Mouse (Mus musculus): ENCODE measurements around the gene Mthfs. TPM values are rescaled to one million over a fixed set of nuclear protein-coding genes. Genes with fewer than 3 reads are reported as not detected.

Gene Mthfs
- total and polyA plus RNA-seq, 2 experiments from 2014 or later = 8.3 to 16.9 TPM

DNA sequence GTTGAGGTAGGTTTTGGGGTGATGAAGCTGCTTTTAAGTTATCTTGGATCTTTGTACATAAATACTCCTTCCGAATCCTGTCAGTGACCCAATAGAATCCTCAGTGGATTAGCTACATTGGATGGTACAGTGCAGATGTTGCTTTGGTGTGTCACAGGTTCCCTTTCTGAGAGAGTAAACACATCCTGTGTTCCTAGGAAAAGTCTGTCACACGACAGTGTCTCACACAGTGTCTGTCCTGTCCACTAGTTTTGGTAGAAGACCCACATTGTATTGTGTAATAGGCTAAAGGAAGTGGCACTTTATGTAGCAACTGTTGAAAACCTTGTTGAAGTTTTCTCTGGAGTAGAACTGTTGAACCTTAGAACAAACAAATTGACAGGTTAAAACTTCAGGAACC lies 42.9 kb downstream of the Mthfs start:
- H3K9me3 ChIP-seq (ENCODE audit: low read length) = no peaks in the 10 kb centered on the region
- H3K4me1 ChIP-seq (ENCODE audit: insufficient read depth, low read length) = no peaks in the 10 kb centered on the region
- no peaks in the 10 kb centered on the region for H3K36me3 ChIP-seq (ENCODE audit: insufficient read depth, low read length)
- no peak overlapping the region for H3K27ac ChIP-seq (ENCODE audit: low read depth, low read length)
- no peak overlapping the region for H3K9ac ChIP-seq (replicated peaks; ENCODE audit: low read length, poor library complexity, severe bottlenecking)
- H3K4me2 ChIP-seq (ENCODE audit: low read depth, low read length, poor library complexity, severe bottlenecking) = no peak overlapping the region
- ATAC-seq (ENCODE audit: low FRiP score) = no peak
- no peaks in the 10 kb centered on the region for H3K27me3 ChIP-seq (ENCODE audit: insufficient read depth, low read length)
- no peak for TF ChIP-seq CTCF (IDR thresholded peaks at IDR 0.05)
- DNase-seq (ENCODE audit: low spot score) = no peak
- no peak overlapping the region for H3K4me3 ChIP-seq (ENCODE audit: low read depth, low read length)
- 87% methylated on average over 2 of the region's 2 CpGs for WGBS

- no peak overlapping the region for H3K27ac ChIP-seq (ENCODE audit: low read depth, low read length)
- TF ChIP-seq CTCF (IDR thresholded peaks at IDR 0.05) = no peak
- H3K27me3 ChIP-seq (ENCODE audit: insufficient read depth, low read length) = no peaks in the 10 kb centered on the region
- H3K4me3 ChIP-seq (ENCODE audit: low read depth, low read length) = no peak overlapping the region
- H3K9ac ChIP-seq (replicated peaks; ENCODE audit: low read length, poor library complexity, severe bottlenecking) = no peak overlapping the region
- no peak for DNase-seq (ENCODE audit: low spot score)
- WGBS = 89% methylated on average over 12 of the region's 12 CpGs
- no peaks in the 10 kb centered on the region for H3K36me3 ChIP-seq (ENCODE audit: insufficient read depth, low read length)
- no peak overlapping the region for H3K4me2 ChIP-seq (ENCODE audit: low read depth, low read length, poor library complexity, severe bottlenecking)
- H3K9me3 ChIP-seq (ENCODE audit: low read length) = no peaks in the 10 kb centered on the region
- no peaks in the 10 kb centered on the region for H3K4me1 ChIP-seq (ENCODE audit: insufficient read depth, low read length)
- ATAC-seq (ENCODE audit: low FRiP score) = no peak
Measured at GRCm38 (mm10) chr9:89256556-89257335, 46.3 kb downstream of the Mthfs start.

- H3K27ac ChIP-seq (ENCODE audit: low read depth, low read length) = no peak overlapping the region
- no peaks in the 10 kb centered on the region for H3K27me3 ChIP-seq (ENCODE audit: insufficient read depth, low read length)
- no peak overlapping the region for H3K4me3 ChIP-seq (ENCODE audit: low read depth, low read length)
- H3K4me1 ChIP-seq (ENCODE audit: insufficient read depth, low read length) = no peaks in the 10 kb centered on the region
- no peaks in the 10 kb centered on the region for H3K9me3 ChIP-seq (ENCODE audit: low read length)
- no peak for TF ChIP-seq CTCF (IDR thresholded peaks at IDR 0.05)
- H3K4me2 ChIP-seq (ENCODE audit: low read depth, low read length, poor library complexity, severe bottlenecking) = no peak overlapping the region
- no peak for DNase-seq (ENCODE audit: low spot score)
- ATAC-seq (ENCODE audit: low FRiP score) = no peak
- 92% methylated on average over 3 of the region's 3 CpGs for WGBS
- no peak overlapping the region for H3K9ac ChIP-seq (replicated peaks; ENCODE audit: low read length, poor library complexity, severe bottlenecking)
- H3K36me3 ChIP-seq (ENCODE audit: insufficient read depth, low read length) = no peaks in the 10 kb centered on the region
Measured at GRCm38 (mm10) chr9:89263968-89264367, 53.5 kb downstream of the Mthfs start.

DNA sequence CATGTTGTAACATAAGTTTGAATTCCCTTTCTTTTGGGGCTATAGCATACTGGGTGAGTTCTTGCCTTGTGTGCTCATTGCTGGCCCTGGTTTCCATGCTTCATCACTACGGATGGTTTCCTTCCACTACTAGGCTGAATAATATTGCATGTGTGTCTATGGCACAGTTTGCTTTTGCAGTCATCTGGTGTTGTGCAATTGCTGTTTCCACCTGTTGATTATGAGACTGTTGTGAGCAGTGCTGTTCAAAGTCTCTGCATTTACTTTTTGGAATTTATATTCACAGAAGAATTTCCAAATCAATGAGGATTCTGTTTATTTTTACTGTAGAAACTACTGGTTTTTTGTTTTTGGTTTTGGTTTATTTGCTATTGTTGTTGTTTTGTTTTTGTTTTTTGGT lies 54.1 kb downstream of the Mthfs start:
- WGBS = 95% methylated on average over 1 of the region's 1 CpGs
- Histone ChIP-seq H3K4me3 (ENCODE audit: low read depth, low read length) (no peak overlapping the region), H3K9ac (replicated peaks; ENCODE audit: low read length, poor library complexity, severe bottlenecking) (no peak overlapping the region), H3K4me1 (ENCODE audit: insufficient read depth, low read length) (no peaks in the 10 kb centered on the region), H3K9me3 (ENCODE audit: low read length) (no peaks in the 10 kb centered on the region), H3K4me2 (ENCODE audit: low read depth, low read length, poor library complexity, severe bottlenecking) (no peak overlapping the region), H3K27ac (ENCODE audit: low read depth, low read length) (no peak overlapping the region), H3K27me3 (ENCODE audit: insufficient read depth, low read length) (no peaks in the 10 kb centered on the region), H3K36me3 (ENCODE audit: insufficient read depth, low read length) (no peaks in the 10 kb centered on the region)
- TF ChIP-seq CTCF (IDR thresholded peaks at IDR 0.05) = no peak
- ATAC-seq (ENCODE audit: low FRiP score) (no peak), DNase-seq (ENCODE audit: low spot score) (no peak)

DNA sequence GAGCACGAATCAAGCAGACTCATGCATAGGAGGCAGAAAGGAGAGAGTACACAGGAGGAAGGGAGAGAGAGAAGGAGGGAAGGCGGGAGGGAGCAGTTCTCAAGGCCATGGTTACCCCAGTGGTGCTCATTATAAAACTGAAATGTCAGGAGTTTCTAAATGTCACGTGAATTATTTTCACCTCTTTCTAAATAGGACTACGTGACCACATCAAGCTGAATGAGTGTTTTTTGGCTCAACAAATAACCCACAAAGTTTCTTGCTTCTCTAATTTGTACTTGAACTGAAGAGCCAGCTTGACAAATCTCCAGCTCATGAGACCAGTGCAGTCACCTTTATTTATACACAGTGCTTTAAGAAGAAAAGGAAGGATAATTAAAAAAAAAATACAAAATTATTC lies 56.6 kb downstream of the Mthfs start:
- no peaks in the 10 kb centered on the region for H3K4me1 ChIP-seq (ENCODE audit: insufficient read depth, low read length)
- TF ChIP-seq CTCF (IDR thresholded peaks at IDR 0.05) = no peak
- DNase-seq (ENCODE audit: low spot score) (no peak), ATAC-seq (ENCODE audit: low FRiP score) (no peak)
- no peak overlapping the region for H3K4me3 ChIP-seq (ENCODE audit: low read depth, low read length)
- H3K9me3 ChIP-seq (ENCODE audit: low read length) = no peaks in the 10 kb centered on the region
- H3K36me3 ChIP-seq (ENCODE audit: insufficient read depth, low read length) = no peaks in the 10 kb centered on the region
- no peaks in the 10 kb centered on the region for H3K27me3 ChIP-seq (ENCODE audit: insufficient read depth, low read length)
- H3K27ac ChIP-seq (ENCODE audit: low read depth, low read length) = no peak overlapping the region
- H3K4me2 ChIP-seq (ENCODE audit: low read depth, low read length, poor library complexity, severe bottlenecking) = no peak overlapping the region
- no peak overlapping the region for H3K9ac ChIP-seq (replicated peaks; ENCODE audit: low read length, poor library complexity, severe bottlenecking)
- WGBS = 60% methylated on average over 4 of the region's 4 CpGs

DNA sequence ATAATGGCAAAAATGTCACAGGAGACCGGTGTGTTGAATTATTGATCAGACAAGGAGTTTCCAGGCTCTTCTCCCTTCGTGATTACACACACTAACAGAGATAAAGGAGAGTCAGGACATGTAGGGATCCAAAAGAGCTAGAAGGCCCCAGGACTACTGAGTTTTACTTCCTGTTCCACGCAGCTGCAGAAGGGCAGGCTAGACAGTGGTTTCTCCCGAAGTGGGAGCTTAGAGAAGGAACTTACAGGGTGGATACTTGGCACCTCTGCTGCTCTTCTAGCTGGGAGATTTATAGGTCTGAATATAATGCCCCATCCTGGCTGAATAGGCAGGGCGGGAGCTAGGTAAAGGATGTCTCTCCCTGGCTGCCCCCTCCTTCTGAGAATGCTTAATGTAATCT lies 57.1 kb downstream of the Mthfs start:
- no peak for DNase-seq (ENCODE audit: low spot score)
- Histone ChIP-seq H3K4me1 (ENCODE audit: insufficient read depth, low read length) (no peaks in the 10 kb centered on the region), H3K4me2 (ENCODE audit: low read depth, low read length, poor library complexity, severe bottlenecking) (no peak overlapping the region), H3K36me3 (ENCODE audit: insufficient read depth, low read length) (no peaks in the 10 kb centered on the region), H3K9me3 (ENCODE audit: low read length) (no peaks in the 10 kb centered on the region), H3K4me3 (ENCODE audit: low read depth, low read length) (no peak overlapping the region), H3K27ac (ENCODE audit: low read depth, low read length) (no peak overlapping the region), H3K9ac (replicated peaks; ENCODE audit: low read length, poor library complexity, severe bottlenecking) (no peak overlapping the region), H3K27me3 (ENCODE audit: insufficient read depth, low read length) (no peaks in the 10 kb centered on the region)
- 56% methylated on average over 5 of the region's 5 CpGs for WGBS
- no peak for TF ChIP-seq CTCF (IDR thresholded peaks at IDR 0.05)
- no peak for ATAC-seq (ENCODE audit: low FRiP score)

Measured in midbrain, postnatal 0 days (tissue).